Mouse (Mus musculus): ENCODE measurements around the gene Nfic.

The Nfic gene

GRCm38 (mm10) chr10:81405588-81406201, 49.7 kb downstream of the Nfic start:
- DNase-seq (ENCODE audit: low read depth, low spot score) = no peak

GRCm38 (mm10) chr10:81404720-81405119, 50.7 kb downstream of the Nfic start:
- DNase-seq (ENCODE audit: low read depth, low spot score) = no peak

- DNase-seq (ENCODE audit: low read depth, low spot score) = no peak
Observed at GRCm38 (mm10) chr10:81404082-81404481, 51.4 kb downstream of the Nfic start.

- no peak for DNase-seq (ENCODE audit: low read depth, low spot score)
Observed at GRCm38 (mm10) chr10:81403511-81403910, 51.9 kb downstream of the Nfic start.

GRCm38 (mm10) chr10:81402227-81402765, 53.1 kb downstream of the Nfic start:
- DNase-seq (ENCODE audit: low read depth, low spot score) = no peak

GRCm38 (mm10) chr10:81401521-81402226, 53.8 kb downstream of the Nfic start:
- DNase-seq (ENCODE audit: low read depth, low spot score) = peak; percentile 89

GRCm38 (mm10) chr10:81401205-81401520, 54.3 kb downstream of the Nfic start:
- peak; percentile 66 for DNase-seq (ENCODE audit: low read depth, low spot score)

GRCm38 (mm10) chr10:81400371-81401204, 54.8 kb downstream of the Nfic start:
- no peak for DNase-seq (ENCODE audit: low read depth, low spot score)

- no peak for DNase-seq (ENCODE audit: low read depth, low spot score)
Observed at GRCm38 (mm10) chr10:81399798-81400308, 55.6 kb downstream of the Nfic start.

GRCm38 (mm10) chr10:81399296-81399695, 56.1 kb downstream of the Nfic start:
- no peak for DNase-seq (ENCODE audit: low read depth, low spot score)

- no peak for DNase-seq (ENCODE audit: low read depth, low spot score)
Observed at GRCm38 (mm10) chr10:81396749-81397148, 58.7 kb downstream of the Nfic start.

GRCm38 (mm10) chr10:81395865-81396264, 59.6 kb downstream of the Nfic start:
- DNase-seq (ENCODE audit: low read depth, low spot score) = no peak

- DNase-seq (ENCODE audit: low read depth, low spot score) = peak; percentile 83
Observed at GRCm38 (mm10) chr10:81395127-81395526, 60.3 kb downstream of the Nfic start.

- no peak for DNase-seq (ENCODE audit: low read depth, low spot score)
Observed at GRCm38 (mm10) chr10:81393456-81394063, 61.9 kb downstream of the Nfic start.

GRCm38 (mm10) chr10:81392781-81393185, 62.7 kb downstream of the Nfic start, which contains the start of gene Smim24:
Gene Smim24 (plus strand): TSS chr10:81393051.
- DNase-seq (ENCODE audit: low read depth, low spot score) = no peak

- no peak for DNase-seq (ENCODE audit: low read depth, low spot score)
Observed at GRCm38 (mm10) chr10:81392270-81392669, 63.2 kb downstream of the Nfic start.

- DNase-seq (ENCODE audit: low read depth, low spot score) = no peak
Observed at GRCm38 (mm10) chr10:81390678-81390965, 64.8 kb downstream of the Nfic start.

- peak; percentile 72 for DNase-seq (ENCODE audit: low read depth, low spot score)
Observed at GRCm38 (mm10) chr10:81389801-81390677, 65.4 kb downstream of the Nfic start.

GRCm38 (mm10) chr10:81389373-81389772, 66.1 kb downstream of the Nfic start:
- DNase-seq (ENCODE audit: low read depth, low spot score) = no peak

GRCm38 (mm10) chr10:81388505-81389055, 66.9 kb downstream of the Nfic start, which contains the start of gene Gm48552:
Gene Gm48552 (plus strand): TSS chr10:81389005.
- no peak for DNase-seq (ENCODE audit: low read depth, low spot score)
